Mouse (Mus musculus) Patski (cell line): ENCODE measurements around the gene Mcm10. TPM values are rescaled to one million over a fixed set of nuclear protein-coding genes. Genes with fewer than 3 reads are reported as not detected.

Experiments used
- ATAC-seq: fragments of 100-300 bp; one replicate; pipeline ENCODE4 v1.8.0; 2021
- CTCF ChIA-PET: fragments of 350-600 bp; sonication (Branson Sonifier 250); formaldehyde crosslinking; loops from one replicate; lab custom pipeline; 2022; ENCODE audit warnings: inconsistent platforms; lab: Charles Lee
- POLR2A ChIA-PET: fragments of 350-600 bp; sonication (Branson Sonifier 250); formaldehyde crosslinking; loops from one replicate; lab custom pipeline; 2022; ENCODE audit warnings: antibody characterized with exemption, inconsistent platforms; lab: Charles Lee
- DNase-seq: peaks from one replicate; pipeline ENCODE4 v3.0.0-alpha.2; 2011; ENCODE audit warnings: low read depth, low spot score
- H3K27me3 ChIP-seq: fragments of 371-371 bp; one replicate; pipeline ENCODE4 v1.5.1; 2021
- CTCF ChIP-seq: fragments of 100-300 bp; IDR thresholded peaks from one replicate; pipeline ENCODE4 v1.5.1; 2021
- in situ Hi-C: fragments of 300-500 bp; cut with MboI; formaldehyde crosslinking; loops from 3 replicates; pipeline ENCODE4 v1.11.1; 2018; ENCODE audit warnings: low pct_unique_long_range_greater_than_20kb, mixed read lengths
- polyA plus RNA-seq: library from polyadenylated mRNA; unstranded; gene quantifications from one replicate; pipeline ENCODE4 v1.2.3, GENCODE M21; 2021

Gene Mcm10
- polyA plus RNA-seq, 1 experiment from 2014 or later = 12.2 TPM

DNA sequence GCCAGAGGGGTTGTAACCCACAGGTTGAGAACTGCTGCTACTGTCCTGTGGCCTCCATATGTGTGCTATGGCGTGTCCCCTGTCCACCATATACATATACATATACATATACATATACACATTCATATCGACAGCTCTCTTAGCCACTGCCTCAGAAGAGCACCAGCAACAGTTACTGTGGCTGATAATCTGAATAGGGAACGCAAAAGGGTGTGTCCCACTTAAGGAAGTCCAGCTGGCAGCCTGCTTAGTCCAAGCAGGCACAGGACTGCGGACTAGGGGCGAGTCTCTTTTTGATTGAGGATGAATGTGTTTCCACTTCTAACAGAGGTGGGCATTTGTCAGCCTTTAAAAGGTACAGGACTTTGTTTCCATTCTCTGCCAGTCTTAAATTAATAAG is 29.3 kb upstream of the Mcm10 start:
- no peaks in the 10 kb centered on the region for H3K27me3 ChIP-seq
- POLR2A ChIA-PET = interaction anchor here (0.9 kb wide), 1 partner anchor 21 kb away, joined by 3 read pairs; no protein-coding TSS in a partner anchor
- DNase-seq = no peak
- in situ Hi-C loops = no loop called here
- CTCF ChIA-PET = no interaction called here
- no peak for ATAC-seq
- TF ChIP-seq CTCF = no peak

DNA sequence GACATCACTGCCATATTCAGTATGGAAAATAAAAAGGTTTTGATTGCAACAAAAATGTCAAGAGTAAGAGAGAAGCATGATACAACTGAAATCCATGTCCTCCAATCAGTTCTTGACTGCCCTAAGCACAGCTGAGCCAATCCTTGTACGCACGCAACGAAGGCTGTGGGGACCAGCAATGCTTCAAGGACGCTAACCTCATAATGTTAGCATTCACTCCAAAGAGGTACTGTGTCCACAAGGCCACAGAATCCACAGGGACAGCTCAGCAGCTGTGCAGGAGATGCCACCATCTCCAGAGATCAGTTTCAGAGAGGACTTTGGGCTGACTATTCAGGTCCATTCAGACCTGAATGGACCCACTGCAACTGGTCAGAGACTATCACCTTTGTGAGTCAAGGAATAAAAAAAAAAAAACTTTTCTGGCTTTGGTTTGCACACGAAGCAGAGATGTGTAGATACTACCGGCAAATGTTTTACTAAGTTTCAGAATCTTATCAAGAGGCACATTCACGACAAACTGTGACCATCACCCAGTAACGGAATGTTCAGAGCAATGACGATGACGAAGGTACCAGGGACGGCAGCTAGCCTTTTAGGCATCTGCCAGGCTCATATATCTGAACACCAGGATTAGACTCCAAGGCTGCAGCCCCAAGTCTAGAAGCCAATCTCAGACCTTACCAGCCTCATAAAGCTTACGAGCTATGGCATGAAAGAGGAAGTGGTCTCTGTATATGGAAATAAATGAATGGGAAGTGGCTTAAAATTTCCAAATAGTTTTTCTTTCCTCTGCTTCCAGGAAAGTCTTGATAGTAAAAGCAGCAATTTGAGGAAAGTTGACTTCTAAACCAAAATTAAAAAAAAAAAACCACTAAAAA is 27.9 kb upstream of the Mcm10 start:
- ATAC-seq (no peak), DNase-seq (no peak)
- CTCF ChIA-PET = no interaction called here
- H3K27me3 ChIP-seq = no peaks in the 10 kb centered on the region
- no peak for TF ChIP-seq CTCF
- POLR2A ChIA-PET = no interaction called here
- in situ Hi-C loops = no loop called here

- DNase-seq = no peak
- no peak for ATAC-seq
- TF ChIP-seq CTCF = no peak
- in situ Hi-C loops = no loop called here
- CTCF ChIA-PET = no interaction called here
- POLR2A ChIA-PET = no interaction called here
- H3K27me3 ChIP-seq = no peaks in the 10 kb centered on the region
These were observed 27.0 kb upstream of the Mcm10 start for GRCm38 (mm10) chr2:5039350-5040170.

GRCm38 (mm10) chr2:5038320-5038719 is 25.7 kb upstream of the Mcm10 start:
- ATAC-seq = no peak
- CTCF ChIA-PET = no interaction called here

GRCm38 (mm10) chr2:5037390-5037789 is 24.8 kb upstream of the Mcm10 start:
- in situ Hi-C loops = no loop called here
- DNase-seq (no peak), ATAC-seq (no peak)
- POLR2A ChIA-PET = no interaction called here
- no peaks in the 10 kb centered on the region for H3K27me3 ChIP-seq
- CTCF ChIA-PET = no interaction called here
- TF ChIP-seq CTCF = no peak

More at GRCm38 (mm10) chr2:5038320-5038719, 25.7 kb upstream of the Mcm10 start:
- TF ChIP-seq CTCF = no peak
- POLR2A ChIA-PET = no interaction called here
- in situ Hi-C loops = no loop called here
- H3K27me3 ChIP-seq = no peaks in the 10 kb centered on the region
- no peak for DNase-seq

- ATAC-seq = no peak
- POLR2A ChIA-PET = no interaction called here
These were observed 24.0 kb upstream of the Mcm10 start for GRCm38 (mm10) chr2:5036411-5037076.

GRCm38 (mm10) chr2:5035241-5035640 is 22.6 kb upstream of the Mcm10 start:
- in situ Hi-C loops = no loop called here
- DNase-seq (no peak), ATAC-seq (no peak)
- POLR2A ChIA-PET = no interaction called here
- no peaks in the 10 kb centered on the region for H3K27me3 ChIP-seq
- CTCF ChIA-PET = interaction anchor here (1.8 kb wide), 1 partner anchor 9 kb away, joined by 7 read pairs; no protein-coding TSS in a partner anchor
- TF ChIP-seq CTCF = no peak

More at GRCm38 (mm10) chr2:5036411-5037076, 24.0 kb upstream of the Mcm10 start:
- no peak for DNase-seq
- TF ChIP-seq CTCF = no peak
- CTCF ChIA-PET = no interaction called here
- in situ Hi-C loops = no loop called here
- no peaks in the 10 kb centered on the region for H3K27me3 ChIP-seq

DNA sequence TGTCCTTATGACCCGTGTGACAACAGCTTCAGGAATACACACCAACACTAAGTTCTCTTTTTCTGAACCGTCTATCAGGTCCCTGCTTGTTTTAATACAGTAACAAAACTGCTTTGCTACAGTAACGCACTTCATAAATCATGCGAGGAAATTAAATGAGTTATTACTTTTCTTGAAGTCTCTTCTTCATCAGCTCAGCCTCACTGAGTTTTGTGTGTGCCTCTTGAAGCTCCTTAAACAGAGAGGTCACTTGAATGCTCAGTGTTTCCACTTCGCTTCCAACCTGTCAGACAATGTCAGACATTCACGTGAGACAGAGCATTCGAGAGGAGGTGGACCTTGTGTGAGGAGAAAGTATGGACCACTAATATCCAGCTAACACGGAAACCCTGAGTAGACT is 22.2 kb upstream of the Mcm10 start:
- H3K27me3 ChIP-seq = no peaks in the 10 kb centered on the region
- ChIA-PET POLR2A (no interaction called here), CTCF (interaction anchor here (1.8 kb wide), 1 partner anchor 9 kb away, joined by 7 read pairs; no protein-coding TSS in a partner anchor)
- TF ChIP-seq CTCF = no peak
- in situ Hi-C loops = no loop called here
- DNase-seq (no peak), ATAC-seq (no peak)

DNA sequence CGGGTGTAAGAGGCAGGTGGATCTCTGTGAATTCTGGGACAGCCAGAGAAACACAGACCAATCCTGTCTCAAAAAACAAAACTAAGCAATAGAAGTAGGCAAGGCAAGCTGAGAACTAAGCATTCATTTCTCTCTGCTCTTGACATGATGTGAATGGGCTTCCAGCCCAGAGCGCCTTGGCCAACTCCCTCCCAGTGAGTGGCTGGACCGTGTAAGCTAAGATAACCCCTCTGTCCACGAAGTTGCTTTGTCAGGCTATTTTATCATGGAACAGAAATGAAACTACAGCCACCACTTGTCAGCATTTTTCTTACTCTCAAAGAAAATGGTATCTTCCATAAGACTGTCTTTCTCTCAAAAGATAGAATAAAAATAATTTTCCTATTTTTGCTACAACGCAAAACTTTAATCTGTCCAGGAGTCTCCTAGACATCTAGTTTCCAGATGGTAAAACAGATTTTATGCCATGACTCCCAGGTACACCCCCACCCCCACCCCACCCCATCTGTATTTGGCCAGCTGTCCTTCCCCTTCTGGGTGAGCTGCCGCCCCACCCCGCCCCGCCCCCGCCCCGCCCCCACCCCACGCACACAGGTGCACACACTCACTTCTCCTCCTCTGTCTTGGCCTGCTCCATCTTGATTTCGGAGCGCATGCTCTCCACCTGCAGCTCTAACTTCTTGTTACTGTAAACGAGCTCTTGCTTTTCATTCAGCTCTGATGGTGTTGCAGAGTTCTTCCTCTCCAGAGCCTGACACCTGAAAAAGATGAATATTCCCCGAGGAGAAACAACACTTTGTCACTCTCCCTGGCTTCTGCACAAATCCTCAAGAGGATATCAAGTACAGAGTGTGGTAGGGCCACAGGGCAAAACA is 21.2 kb upstream of the Mcm10 start:
- TF ChIP-seq CTCF = no peak
- no peak for ATAC-seq
- DNase-seq = no peak
- ChIA-PET CTCF (interaction anchor here (1.5 kb wide), 1 partner anchor 11 kb away, joined by 4 read pairs; no protein-coding TSS in a partner anchor), POLR2A (no interaction called here)
- H3K27me3 ChIP-seq = no peaks in the 10 kb centered on the region
- in situ Hi-C loops = no loop called here

DNA sequence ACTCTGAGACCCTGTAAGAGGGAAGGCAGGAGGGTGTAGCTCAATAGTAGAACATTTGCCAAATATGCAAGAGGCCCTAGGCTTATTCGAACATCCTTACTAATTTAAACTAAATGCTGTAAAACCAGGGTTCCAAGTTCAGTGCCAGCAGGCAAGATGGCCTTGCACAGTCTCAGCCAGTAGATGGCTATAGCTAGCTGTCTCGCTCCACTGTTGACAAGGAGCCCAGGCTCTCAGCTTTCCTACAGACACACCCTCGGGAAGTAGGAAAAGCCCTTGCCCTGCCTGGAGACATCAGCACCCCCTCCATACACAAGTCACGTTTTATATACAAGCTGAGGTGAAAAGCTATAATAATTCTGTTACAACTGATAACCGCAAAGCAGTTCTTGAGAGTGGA is 20.1 kb upstream of the Mcm10 start:
- ATAC-seq = no peak
- POLR2A ChIA-PET = no interaction called here
- no peaks in the 10 kb centered on the region for H3K27me3 ChIP-seq
- no peak for DNase-seq
- no peak for TF ChIP-seq CTCF
- in situ Hi-C loops = no loop called here
- CTCF ChIA-PET = interaction anchor here (0.9 to 1.5 kb wide), 2 partner anchors 10 to 21 kb away, joined by 3 to 4 read pairs; no protein-coding TSS in a partner anchor
